Mouse (Mus musculus) hematopoietic stem cell, adult 5-6 weeks (primary cell): ENCODE data around the gene Zcchc12. TPM values are rescaled to one million over a fixed set of nuclear protein-coding genes. Genes with fewer than 3 reads are reported as not detected.
A peak's percentile ranks its signal among the peaks of the same experiment; 100 is the strongest.

ENCODE experiments used
- ATAC-seq, 2 experiments: fragments of 125-278 bp in 1 of 2; replicated peaks in 1 of 2; 2 replicates each; pipeline ENCODE4 v1.8.0; 2016 to 2017; ENCODE audit warnings: inconsistent platforms in 2 of 2, mild to moderate bottlenecking in 2 of 2, moderate number of reproducible peaks in 2 of 2, low read depth in 1 of 2, moderate TSS enrichment in 1 of 2; ENCODE audit not compliant: low FRiP score in 2 of 2, poor library complexity in 2 of 2, severe bottlenecking in 2 of 2, insufficient read depth in 1 of 2, low TSS enrichment in 1 of 2
- total RNA-seq: library from RNA; stranded (forward); fragments of 172-1452, 232-1000 nt; gene quantifications from 2 replicates; pipeline ENCODE4 v1.2.3, GENCODE M21; 2017

The Zcchc12 gene
- total RNA-seq, result 0.25 and 1.1 TPM in 2 replicates

DNA sequence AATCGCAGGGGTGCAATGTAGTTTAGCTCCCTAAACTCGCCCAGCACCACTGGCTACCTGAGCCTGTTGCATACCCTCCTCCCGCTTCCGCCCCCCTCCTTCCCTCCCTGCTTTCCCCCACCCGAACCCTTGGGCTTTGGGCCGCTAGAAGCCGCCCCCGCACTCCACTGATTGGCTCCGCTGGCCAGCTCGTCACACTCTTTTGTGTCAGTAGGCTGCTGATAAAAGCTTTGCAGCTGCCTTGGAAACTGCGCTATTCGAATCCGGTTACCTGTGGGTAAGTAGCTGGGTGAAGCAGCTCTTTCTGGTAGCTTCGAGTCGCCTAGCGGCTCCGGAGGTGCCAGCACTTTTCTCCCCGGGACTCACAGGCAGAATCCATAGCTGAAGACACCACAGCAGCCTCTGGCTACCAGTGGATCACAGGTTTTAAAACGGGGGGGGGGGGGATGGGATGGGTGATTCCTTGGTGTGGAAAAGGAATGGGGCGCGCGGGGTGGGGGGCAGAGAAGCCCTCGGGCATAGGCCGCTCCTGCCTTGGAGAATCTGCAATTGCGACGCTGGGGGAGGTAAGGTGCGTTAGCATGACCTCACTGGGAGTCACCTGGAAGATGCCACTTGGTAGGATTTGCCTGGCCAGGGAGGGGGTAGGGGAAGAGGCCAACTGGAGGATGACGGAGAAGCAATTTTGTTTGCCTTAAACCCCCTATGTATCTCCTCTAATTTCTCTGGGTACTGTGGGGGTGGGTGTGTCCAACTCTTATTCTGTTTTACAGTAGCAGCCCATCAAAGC, at the start of gene Zcchc12:
Gene Zcchc12, plus strand, starts transcription at position 169 of the 790 bp plus-strand sequence.
- ATAC-seq, result peak; percentile 39 to 53; a peak in 3 of 4 replicates

DNA sequence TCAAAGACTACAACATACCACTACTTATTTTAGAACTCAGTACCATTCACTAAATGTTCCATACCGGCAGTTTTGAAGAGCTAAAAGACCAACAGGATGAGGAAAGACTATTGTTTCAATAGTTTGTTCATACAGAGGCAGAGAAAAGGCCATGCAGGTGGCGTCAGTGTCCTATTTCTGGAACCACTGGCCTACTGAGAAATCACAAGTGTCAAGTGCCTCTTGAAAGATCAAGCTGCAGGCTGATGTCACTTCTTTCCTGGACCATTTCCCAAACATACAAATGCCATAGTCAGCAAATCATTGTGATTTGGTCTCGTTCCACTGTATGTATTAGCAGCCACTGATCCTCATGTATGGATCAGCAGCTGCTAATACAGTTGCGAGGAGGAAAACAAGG, 49.0 kb upstream of the Zcchc12 start:
- no peak for ATAC-seq

DNA sequence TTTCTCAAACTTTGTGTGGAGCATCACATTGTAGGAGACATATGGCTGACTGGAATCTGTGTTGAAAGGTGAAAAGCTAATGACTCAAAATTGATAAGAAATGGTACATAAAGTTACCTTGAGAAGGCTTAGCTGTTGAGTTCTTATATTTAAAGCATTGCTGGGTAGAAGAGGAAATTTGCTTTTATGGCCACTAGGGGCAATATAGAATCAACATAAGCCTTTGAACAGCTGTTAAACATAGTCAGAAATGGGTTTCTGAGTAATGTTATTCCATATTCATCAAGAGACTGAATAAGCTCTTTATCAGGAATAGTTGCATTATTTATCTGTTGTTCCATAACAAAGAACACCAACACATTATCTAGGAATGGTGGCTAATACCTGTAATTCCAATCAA, 45.6 kb upstream of the Zcchc12 start:
- no peak for ATAC-seq

DNA sequence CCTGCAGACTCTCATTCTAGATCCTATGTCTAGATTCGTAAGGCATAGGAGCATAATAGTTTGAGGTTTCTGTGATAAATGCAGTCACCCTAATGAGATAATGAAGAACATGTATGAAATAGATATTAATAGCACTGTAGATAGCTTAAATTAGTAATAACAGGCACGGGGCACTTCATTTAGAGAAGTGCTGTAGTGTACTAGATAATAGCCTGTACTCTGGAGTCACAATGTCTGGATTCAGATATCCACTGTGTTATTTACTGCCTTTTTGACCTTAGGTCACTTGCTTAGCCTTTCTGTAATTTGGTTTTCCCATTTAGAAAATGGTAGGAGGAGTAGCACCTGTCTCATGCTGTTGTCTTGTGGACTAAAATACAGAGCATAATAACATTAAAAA, 39.0 kb upstream of the Zcchc12 start:
- ATAC-seq, result no peak

DNA sequence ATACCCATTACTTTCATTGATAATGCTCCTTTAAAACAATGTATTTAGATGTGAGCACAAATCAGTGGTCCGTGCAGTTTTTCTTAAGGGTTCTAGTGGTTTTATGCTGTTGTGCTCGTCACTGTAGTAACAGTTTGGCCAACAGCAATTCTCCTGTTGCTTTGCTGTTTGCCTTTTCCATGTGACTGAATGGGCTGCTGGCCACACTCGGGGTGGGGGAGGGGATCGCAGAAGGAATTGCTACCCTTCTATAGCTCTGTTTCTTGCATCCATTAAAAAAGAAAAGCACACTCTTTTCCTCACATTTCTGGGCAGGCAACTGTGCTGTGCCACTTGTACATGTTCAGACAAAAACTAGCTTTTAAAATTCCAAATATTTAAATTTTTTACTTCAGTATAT, 34.1 kb upstream of the Zcchc12 start:
- no peak for ATAC-seq

DNA sequence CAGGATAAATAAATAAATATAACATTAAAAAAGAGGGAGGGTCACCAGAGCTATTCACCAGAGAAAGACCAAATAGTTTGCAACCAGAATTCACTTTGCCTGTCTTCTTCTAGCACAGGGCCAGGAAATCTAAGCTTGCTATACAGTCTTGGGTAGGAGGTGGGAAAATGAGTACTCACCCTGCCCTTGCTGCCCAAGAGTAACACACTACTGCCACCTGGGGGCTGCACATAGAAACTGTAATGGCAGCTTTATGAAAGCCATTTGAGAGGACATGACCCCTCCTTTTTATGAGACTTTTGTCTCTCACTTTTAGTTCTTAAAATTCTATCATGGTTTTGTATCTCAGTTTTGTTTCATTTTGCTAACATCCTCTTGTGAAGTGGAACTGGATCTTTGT, 12.1 kb upstream of the Zcchc12 start:
- peak; percentile 53 to 58; a peak in 1 of 4 replicates for ATAC-seq

DNA sequence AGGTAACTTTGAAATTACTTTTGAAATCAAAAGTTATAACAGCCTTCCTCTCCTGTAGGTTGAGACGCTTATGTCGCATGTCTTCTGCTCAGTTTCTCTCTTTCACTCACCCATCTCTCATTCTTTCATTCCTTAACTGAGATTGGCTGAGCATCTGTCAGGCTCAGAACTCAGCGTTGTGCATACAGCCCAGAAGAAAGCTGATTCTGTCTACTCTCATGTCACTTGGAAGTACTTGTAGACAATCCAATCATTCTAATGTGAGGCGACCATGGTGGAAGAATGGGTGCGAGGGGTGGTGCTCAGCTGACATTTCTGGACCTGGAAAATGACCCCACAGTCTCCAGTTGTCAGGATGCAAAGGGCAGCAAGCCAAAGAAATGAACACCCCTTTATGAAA, 9.7 kb upstream of the Zcchc12 start:
- no peak for ATAC-seq

DNA sequence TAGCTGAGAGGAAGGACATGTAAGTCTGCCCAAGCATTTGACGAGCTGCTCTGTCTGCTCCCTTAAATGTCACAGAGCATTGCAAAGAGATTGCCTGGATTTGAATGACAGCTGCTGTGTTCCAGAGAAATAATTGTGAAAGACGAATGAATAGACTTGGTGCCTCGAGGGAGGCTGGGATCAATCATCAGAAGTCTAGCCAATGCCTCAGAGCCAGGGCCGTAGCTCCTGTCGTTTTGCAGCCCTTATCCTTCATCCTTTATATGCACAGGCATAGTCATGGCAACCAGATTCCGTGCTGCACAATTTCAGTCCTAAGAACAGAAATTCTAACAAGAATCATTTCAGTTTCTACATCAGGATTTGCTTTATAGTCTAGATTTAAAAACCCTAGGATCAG, 9.3 kb upstream of the Zcchc12 start:
- ATAC-seq, result no peak

DNA sequence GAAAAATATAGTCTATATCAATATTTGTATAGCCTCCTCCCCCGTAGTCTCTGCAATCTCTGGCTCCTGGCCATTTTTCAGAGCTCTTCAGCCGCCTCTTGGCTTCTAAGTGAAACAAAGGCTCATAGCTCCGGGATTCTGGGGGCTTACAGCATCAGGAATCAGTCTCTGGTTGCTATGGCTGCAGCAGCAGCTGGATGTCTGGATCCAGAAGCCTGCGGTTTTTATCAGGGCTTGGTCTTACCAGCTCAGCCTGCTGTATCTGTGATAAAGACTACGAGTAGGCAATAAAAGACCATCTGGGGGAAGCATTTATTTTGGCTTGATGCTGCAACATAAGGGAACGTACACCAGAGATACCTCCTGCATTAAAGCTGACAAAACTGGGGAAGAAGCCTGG, 1.8 kb upstream of the Zcchc12 start:
- no peak for ATAC-seq

DNA sequence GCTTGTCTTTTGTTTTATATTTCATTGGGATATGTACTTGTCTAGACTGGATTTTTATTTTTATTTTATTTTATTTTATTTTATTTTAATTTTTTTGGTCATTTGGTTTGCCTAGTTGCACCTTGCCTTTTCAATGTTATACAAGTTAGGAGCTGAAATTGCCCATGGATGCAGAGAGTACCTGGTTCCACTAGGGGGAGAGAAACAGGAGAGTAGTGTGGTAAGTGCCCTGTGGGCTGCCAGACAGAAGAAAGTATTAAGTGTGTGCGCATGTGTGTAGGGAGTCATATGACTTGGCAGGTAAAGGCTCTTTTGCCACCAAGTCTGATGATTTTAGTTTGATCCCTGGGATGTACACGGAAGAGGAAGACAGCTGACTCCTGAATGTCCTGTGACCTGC, 13.8 kb downstream of the Zcchc12 start:
- ATAC-seq, result peak in 1 of 2 experiments; percentile 58; a peak in 2 of 4 replicates

DNA sequence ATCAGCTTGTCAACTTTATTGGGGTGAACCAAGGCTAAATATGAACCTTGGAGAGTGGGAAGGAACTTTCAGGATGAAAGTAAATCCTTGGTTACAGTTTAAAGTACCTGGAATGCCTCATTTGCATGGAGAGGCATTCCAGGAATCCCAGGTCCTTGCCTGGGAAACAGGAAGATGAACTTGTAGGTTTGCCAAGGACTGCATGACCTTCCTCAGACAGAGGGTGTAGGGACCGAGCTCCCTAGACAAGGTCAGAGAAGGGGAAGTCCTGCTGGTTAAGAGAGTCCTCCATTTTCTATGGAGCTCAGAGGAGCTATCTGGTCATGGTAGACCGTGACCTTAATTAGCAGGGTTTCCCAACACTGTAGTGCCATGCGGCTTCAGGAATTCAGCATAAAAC, 15.5 kb downstream of the Zcchc12 start:
- ATAC-seq, result no peak

DNA sequence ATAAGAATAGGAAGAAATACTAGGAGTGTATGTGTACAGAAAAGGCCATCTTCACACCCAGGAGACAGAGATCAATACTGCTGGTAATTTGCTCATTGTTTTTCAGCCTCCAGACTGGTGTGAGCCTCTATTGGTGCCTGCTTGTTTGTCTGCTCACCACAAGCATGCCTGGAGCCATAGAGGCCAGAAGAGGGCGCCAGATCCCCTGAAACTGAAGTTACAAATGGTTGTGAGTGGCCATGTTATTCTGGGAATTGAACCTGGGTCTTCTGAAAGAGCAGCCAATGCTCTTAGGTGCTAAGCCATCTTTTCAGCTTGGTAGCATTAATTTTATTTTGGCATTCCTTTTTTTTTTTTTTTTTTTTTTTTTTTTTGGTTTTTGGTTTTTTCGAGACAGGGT, 25.7 kb downstream of the Zcchc12 start:
- no peak for ATAC-seq

DNA sequence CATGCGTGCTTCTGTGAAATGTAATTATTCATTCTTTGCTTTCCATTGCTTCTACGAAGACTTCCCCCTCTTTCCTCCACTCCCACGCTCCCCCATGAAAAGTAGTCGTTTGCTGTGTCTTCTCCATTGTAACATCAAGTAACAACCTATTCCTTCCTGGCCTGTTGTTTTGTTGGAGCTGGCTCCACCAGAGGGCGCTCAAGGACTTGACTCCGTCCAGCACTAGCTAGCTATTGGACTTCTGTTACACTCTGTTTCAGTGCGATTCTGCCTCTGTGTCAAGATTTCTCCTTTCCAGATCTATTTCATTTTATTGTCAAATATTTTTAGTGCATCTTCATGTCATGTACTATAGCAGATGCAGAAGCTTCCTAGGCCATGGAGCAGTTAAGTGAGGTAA, 30.1 kb downstream of the Zcchc12 start:
- ATAC-seq, result 0 out of 4 replicates have a peak, but pooled peaks of 1 of the 2 experiments have one; percentile 48

DNA sequence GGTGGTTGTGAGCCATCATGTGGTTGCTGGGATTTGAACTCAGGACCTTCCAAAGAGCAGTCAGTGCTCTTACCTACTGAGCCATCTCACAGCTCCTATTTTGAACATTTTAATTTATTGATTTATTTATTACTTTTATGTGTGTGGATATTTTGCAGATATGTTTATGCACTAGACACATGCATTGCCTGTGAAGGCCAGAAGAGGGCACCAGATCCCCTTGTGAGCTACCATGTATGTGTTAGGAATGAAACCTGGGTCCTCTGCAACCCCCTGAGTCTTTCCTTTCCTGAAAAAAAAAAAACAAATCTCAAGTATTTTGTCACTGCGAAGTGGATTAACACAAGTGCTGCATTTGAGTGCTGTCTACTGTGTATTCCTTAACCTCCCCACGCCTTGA, 30.9 kb downstream of the Zcchc12 start:
- ATAC-seq, result no peak

DNA sequence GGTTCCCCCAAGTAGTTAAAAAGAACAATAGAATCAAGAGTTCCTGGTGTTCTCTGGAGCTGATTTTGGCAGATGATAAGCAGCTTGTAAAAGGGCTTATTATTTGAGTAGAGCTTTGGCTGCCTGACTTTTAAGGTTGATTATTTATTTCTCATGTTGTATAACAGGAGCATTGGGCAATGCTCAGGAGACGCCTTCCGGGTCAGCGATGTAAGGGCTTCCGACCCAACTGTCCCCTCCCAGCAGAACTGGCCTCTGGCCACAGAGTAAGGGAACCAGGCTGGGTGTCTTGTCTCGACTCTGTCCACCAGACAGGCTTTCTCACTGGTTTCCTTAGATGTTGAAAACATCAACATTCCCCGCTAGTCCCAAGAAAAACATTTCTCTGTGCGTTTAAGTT, 33.2 kb downstream of the Zcchc12 start:
- ATAC-seq, result no peak

DNA sequence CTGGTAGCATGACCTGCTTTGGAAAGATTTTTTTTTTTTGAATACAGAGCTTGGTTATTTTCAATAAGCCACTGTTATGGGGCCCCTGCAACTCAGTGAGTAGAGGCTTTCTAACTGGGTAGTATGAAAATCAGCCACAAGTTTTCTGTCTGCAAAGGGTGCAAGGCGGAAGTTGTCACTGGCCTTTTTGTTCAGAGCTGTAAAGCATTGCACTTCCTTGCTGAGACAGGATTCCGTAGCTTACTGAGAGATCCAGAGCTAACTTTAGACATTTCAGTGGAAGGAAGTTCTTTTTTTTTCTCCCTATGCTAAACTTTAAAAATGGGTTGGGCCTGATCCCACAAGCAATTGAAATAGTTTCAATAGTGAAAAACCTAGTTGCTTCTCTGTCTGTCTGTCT, 33.6 kb downstream of the Zcchc12 start:
- ATAC-seq, result peak; percentile 42 to 62; a peak in 3 of 4 replicates

DNA sequence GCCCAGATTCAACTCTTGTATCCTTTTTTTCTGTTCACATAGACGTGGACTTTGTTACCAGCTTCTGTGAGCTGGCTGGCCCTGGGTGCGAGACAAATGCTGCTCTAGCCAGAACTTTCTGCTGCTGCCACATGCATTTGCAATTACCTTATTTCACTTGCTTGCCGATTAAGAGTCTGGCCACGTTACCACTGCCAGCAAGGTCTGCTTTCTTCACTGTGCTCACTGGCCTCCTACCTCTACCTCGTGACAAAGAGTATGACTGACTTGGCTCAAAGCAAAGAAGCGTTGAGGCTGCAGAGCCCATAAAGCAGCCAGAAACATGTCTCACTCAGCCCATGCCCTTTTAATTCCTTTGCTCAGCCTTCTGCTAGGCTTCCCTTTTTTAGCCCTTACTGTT, 39.9 kb downstream of the Zcchc12 start:
- ATAC-seq, result no peak
